Mouse (Mus musculus) spleen, postnatal 0 days (tissue): ENCODE data around the gene Ucn3. TPM values are rescaled to one million over a fixed set of nuclear protein-coding genes. Genes with fewer than 3 reads are reported as not detected.

Experiments used
- polyA plus RNA-seq: library from polyadenylated mRNA; unstranded; fragments of >200 nt; fragmentation: Nextera tagmentation; extraction: Ambion mirVana; gene quantifications from 2 replicates; pipeline ENCODE4 v1.2.1, GENCODE M21; 2015

The Ucn3 gene
- not detected in 2 replicates for polyA plus RNA-seq

GRCm38 (mm10) chr13:3945249-3945648, at the start of gene Ucn3:
Gene Ucn3, minus strand, starts transcription at chr13:3945349.

GRCm38 (mm10) chr13:3917571-3918311, 27.4 kb downstream of the Ucn3 start, which contains the start of the genes Net1 and Tubal3:
Gene Net1, minus strand, starts transcription at chr13:3918220.
Gene Tubal3, plus strand, starts transcription at chr13:3918274.

Other genes with a start within 250 kb of the Ucn3 start
- gene Calml3, start 141.0 kb downstream of the Ucn3 start, polyA plus RNA-seq = not detected in 2 replicates
- gene Calm4, start 107.6 kb downstream of the Ucn3 start, polyA plus RNA-seq = 0.28 TPM in 1 of 2 replicates, not detected in the other
- not detected in 2 replicates for gene Calm5, start 91.2 kb downstream of the Ucn3 start, polyA plus RNA-seq
- 54.9 and 61.7 TPM in 2 replicates for gene Net1, start 27.1 kb downstream of the Ucn3 start, polyA plus RNA-seq
- not detected in 2 replicates for gene Tubal3, start 27.1 kb downstream of the Ucn3 start, polyA plus RNA-seq
- gene Akr1c14, start 103.7 kb upstream of the Ucn3 start, polyA plus RNA-seq = 1.4 and 1.6 TPM in 2 replicates
- gene Akr1c18, start 205.3 kb upstream of the Ucn3 start, polyA plus RNA-seq = 0.23 and 0.42 TPM in 2 replicates
- gene Akr1c13, start 245.8 kb upstream of the Ucn3 start, polyA plus RNA-seq = 8.5 and 11.2 TPM in 2 replicates